Mouse (Mus musculus): ENCODE data around the gene Slc27a2. TPM values are rescaled to one million over a fixed set of nuclear protein-coding genes. Genes with fewer than 3 reads are reported as not detected.

Slc27a2 gene
- total RNA-seq, 1 experiment from 2014 or later: 0.55 TPM

Other genes starting within 250 kb of the Slc27a2 start
- 78.1 and 85.9 TPM in 2 replicates for gene Atp8b4, start 51.7 kb upstream of the Slc27a2 start, total RNA-seq (2017)
- gene Hdc, start 66.9 kb downstream of the Slc27a2 start, total RNA-seq (2017): 16.9 and 19.1 TPM in 2 replicates
- 50.3 and 54.1 TPM in 2 replicates for gene Gabpb1, start 123.9 kb downstream of the Slc27a2 start, total RNA-seq (2017)
- gene Usp8, start 154.9 kb downstream of the Slc27a2 start, total RNA-seq (2017): 64.7 and 69.2 TPM in 2 replicates
- 0.15 and 0.32 TPM in 2 replicates for gene Usp50, start 231.1 kb downstream of the Slc27a2 start, total RNA-seq (2017)